Mouse (Mus musculus): ENCODE data around the gene Evl.

The Evl gene

GRCm38 (mm10) chr12:108653358-108654335, 99.1 kb downstream of the Evl start:
- no peak for DNase-seq

DNA sequence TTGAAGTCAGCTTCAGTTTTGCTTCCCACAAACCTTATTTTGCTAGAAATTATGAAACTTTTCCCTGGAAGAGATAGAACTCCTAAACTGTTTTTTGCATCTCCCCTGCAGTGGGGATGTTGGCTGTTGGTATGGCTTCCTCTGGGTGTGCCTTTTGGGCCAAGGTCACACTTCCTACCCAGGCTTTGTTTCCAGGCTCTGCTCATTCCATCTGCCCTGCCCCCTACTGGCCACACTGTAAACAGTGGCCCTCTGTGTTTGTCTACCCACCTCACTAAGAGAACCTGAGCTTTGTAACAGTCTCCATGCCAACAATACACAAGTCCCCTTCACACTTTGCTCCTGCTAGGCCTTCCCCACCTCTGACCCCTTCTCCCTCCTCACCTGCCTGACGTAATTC, 102.8 kb downstream of the Evl start:
- peak; percentile 26 to 44 for DNase-seq

DNA sequence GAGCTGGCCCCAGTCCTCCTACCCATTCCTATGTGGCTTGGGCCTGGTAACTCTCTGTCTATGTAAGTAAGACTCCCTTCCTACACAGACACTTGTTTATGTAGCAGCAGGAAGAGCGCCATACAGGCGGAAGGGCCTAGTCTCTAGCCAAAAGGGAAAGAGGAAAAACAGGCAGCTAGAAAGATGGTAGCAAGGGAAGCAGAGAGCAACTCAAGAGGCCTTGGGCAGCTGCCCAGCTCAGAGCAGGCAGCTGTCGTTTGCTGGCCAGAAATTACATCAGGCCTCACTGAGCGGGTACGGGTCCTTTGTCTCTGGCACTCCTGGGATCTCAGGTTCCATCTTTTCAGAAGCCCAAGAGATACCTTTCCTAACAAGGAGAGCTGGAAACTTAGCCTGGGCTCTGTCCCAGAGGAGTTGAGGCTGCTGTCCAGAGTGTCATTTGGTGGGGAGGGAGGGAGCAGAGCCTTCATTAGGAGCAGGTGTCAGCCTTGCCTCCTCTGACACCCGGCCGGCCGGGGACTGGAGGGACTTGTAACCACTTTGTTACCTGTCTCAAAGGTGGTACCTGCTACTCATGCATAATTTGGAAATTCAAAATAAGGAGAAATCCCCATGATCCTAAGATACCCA, 114.2 kb downstream of the Evl start:
- peak; percentile 37 to 46 for DNase-seq

GRCm38 (mm10) chr12:108671541-108671940, 117.0 kb downstream of the Evl start:
- no peak for DNase-seq

GRCm38 (mm10) chr12:108672908-108673307, 118.4 kb downstream of the Evl start:
- DNase-seq: no peak

- peak; percentile 33 to 53 for DNase-seq
Observed at GRCm38 (mm10) chr12:108673546-108673945, 119.0 kb downstream of the Evl start.

DNA sequence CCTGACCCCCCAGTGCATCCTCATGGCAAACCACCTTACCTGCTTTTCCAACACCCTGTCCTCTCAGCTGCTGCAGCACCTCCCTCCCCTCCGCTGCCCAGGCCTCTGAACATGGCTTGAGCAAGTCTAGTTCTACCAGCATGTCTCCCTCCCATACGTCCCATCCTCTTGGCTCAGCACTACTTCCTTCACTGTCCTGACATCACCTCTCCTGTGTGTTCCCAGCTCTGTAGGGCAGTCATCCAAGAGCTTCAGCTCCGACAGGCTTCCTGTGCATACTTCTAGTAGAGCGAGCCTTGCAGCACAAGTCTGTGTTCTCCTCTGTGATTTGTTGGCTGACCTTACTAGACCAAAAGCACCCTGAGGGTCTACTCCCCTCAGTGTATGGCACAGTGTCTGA, 120.0 kb downstream of the Evl start:
- peak; percentile 47 to 58 for DNase-seq

DNA sequence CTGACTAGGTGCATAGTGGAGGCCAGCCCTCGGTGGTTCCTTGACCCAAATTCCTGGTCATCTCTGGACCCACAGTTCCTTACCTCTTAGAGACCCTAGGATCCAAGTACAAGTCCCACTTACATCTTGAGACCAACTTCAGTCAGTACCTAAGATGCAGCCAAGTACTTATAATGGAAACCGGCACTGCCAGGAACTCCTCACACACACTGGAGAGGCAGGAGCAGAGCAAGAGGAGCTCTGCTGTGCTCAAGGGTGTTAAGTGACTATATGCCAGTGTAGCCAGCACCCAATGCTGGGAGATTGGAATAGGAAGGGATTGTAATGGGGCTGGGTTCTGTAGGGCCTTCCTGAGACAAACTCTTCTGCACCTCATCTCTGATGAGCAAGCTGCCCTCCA, 120.4 kb downstream of the Evl start:
- DNase-seq: no peak

DNA sequence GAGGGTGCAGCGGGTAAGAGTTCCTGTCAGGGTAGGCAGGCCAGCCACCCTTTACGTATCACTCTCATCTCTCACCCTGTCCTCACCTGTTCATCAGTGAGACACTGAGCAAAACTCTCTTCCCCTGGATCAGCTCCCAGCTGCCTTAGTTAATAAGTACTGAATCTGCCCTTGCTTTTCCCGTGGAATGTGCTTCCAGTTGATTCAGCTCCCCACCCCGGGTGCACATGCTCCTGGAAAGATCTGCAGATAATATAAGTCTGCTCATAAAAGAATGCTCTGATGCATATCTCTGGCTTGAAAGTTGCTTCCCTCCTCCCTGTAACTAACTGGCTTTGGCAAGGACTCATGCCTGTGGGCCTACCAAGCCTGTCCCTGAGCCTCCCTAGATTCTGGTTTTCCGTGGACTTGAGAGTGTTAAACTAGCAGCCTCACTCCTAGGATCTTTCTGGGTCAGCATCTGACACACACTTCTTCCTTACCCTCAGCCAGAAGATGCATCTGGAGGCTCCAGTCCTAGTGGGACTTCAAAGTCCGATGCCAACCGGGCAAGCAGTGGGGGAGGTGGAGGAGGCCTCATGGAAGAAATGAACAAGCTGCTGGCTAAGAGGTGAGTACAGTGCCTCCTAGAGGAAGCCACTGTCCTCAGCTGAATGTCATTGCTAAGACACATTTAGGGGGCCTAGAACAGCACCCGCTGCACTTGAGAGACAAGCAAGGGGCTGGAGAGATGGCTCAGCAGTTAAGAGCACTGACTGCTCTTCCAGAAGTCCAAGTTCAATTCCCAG, 121.3 kb downstream of the Evl start:
- no peak for DNase-seq

DNA sequence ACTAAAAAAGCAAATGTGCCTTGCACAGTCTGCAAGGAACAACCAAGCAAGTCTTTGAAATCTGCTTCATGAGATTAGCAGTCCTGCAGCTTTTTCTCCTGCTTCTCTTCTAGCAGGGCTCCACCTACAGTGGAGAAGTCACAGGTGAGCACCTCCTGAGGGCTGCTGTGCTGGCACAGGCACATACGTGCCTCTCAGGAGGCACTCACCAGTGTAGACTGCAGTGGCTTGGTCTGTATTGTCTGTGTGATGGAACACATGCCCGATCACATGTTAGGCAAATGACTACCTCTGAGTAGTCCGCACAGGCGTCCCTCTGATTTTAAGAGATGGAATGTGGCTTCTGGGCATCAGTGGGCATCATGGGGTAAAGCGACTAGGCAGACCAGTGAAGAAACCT, 122.6 kb downstream of the Evl start:
- DNase-seq: no peak

DNA sequence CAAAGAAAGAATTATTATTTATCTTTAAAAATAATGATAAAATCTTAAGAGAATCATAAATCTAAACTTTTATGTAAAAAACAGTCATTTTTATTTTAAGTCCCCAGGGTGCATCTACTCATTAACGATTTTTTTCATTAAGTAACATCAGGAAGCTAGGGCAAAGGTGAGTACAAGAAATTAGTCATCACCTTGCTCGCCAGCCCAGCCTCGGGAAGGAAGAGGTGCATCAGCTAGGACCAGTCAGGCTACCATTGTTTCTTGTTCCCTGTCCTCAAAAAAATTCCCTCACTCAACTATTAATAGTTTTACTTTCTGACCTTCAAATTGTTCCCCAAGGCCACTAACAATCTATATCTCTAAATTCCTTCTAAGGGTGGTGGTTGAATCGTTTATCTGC, 123.8 kb downstream of the Evl start:
- DNase-seq: no peak

- no peak for DNase-seq
Observed at GRCm38 (mm10) chr12:108680861-108681260, 126.3 kb downstream of the Evl start.

DNA sequence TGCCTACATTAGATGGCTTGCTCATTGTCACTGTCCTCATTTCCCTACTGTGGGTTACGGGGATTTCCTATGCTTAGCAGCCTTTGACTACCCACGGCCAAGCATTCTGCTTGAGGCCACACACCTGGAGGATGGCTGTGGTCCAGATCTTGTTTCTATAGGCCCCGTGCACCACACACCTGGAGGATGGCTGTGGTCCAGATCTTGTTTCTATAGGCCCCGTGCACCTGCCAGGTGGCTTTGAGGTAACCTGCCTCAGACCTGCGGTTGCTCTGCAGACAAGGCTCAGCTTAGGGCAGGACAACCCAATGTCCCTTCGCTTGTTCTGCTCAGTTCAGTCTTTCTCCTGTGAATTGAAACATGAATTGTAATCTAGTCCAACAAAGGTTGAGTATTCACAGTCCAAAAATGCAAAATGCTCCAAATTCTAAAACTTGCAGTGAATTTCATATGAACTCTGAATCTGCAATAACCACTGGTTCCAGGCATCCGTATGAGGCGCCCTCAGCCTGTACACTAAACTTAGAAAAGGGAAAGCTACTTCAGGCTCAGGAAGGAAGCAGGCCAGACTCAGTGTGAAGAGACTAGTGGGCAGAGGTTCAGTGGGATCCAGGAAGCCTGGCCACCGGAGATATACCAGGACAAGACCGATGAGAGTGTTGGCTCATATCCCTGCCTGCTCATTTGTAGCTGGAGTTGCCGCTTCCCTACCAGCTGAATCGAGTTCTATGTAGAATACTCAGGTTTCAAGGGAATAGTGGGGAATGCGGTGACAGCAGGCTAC, 127.9 kb downstream of the Evl start:
- no peak for DNase-seq

GRCm38 (mm10) chr12:108686463-108686862, 131.9 kb downstream of the Evl start:
- DNase-seq: no peak

DNA sequence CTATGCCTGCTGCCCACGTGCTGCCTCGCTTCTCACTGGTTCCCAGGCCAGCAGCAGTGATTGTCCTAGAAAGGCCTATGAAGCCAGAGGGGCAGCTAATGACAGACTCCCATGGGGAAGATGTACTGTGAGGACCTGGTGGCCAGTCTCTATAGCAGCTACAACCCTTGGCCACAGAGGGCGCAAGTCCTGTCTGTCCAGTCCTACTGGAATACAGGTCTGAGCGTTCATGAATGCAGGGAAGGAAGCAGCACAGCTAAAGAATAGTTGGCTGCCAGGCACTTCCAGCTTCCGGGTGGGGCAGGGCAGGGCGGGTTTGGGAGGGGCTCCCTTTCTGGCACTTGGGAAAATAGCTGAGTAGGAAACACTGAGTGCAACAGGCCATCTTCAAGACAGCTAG, 132.4 kb downstream of the Evl start:
- DNase-seq: no peak

DNA sequence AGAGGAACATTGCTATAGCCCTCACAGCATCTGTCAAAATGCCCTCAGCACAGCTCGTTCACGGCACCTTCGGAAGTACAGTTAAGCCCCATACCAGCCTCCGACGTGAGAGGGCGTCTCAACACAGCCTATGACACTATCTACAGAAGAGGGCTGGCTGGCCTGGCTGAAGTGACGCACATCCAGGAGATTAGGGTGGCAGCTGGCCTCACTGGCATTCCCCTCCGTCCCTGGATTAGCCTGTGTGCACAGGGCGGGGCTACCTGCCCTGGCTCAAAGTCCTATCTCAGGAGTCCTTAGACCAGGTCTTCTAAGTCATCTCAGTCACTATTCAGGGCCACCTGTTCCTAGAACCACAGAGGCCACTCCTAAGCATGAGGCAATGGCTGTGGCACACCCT, 134.6 kb downstream of the Evl start:
- no peak for DNase-seq

DNA sequence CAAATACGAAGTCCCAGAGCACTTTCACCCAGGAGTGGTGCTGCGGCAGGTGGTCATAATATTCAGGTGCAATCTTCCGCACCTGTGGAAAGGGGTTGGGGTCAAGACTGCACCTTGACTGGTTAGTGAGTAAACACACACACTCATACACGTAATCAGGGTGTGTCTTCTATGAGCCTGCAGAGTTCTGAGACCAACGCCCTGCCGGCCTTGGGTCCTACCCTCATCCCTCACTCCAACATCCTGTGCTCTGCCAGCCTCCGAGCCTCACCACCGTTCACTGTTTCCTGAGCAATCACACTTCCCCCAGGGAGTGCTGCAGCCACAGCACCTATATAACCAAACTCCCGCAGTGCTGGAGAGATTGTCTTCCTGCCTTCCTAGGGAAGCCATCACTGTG, 136.0 kb downstream of the Evl start:
- DNase-seq: no peak

DNA sequence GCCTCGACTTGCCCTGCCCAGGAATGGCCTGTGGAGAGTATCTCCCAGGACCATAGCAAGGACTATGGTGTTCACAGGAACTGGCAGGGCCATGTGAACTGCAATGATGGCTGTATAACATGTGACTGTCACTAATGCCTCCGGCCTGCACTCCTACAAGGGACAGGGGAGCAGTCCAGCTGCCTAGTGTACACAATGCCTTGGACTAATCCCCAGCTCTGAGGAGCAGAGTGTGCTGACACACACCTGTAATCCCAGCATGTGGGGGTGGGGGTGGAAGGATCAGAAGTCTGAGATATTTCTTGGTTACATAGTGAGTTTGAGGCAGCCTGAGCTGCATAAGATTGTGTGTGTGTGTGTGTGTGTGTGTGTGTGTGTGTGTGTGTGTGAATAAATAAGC, 139.1 kb downstream of the Evl start:
- DNase-seq: no peak

- no peak for DNase-seq
Observed at GRCm38 (mm10) chr12:108694223-108694622, 139.7 kb downstream of the Evl start.

- no peak for DNase-seq
Observed at GRCm38 (mm10) chr12:108698697-108699471, 144.4 kb downstream of the Evl start.

- no peak for DNase-seq
Observed at GRCm38 (mm10) chr12:108699576-108699975, 145.1 kb downstream of the Evl start.

GRCm38 (mm10) chr12:108700037-108700436, 145.5 kb downstream of the Evl start:
- no peak for DNase-seq
